Mouse (Mus musculus) cerebellum, adult 2 months (tissue): ENCODE data around the gene Trim27. TPM values are rescaled to one million over a fixed set of nuclear protein-coding genes. Genes with fewer than 3 reads are reported as not detected.

Experiments
- DNase-seq, 2 experiments: peaks; one replicate each; pipeline ENCODE4 v3.0.0; 2021
- H3K27ac ChIP-seq: fragments of 200-500 bp; 2 replicates; pipeline ENCODE4 v1.5.1; 2012; ENCODE audit warnings: low read length, control low read depth, inconsistent platforms; ENCODE audit not compliant: insufficient read depth
- H3K27me3 ChIP-seq: fragments of 200-500 bp; 2 replicates; pipeline ENCODE4 v1.6.1; 2012; ENCODE audit warnings: inconsistent platforms, mild to moderate bottlenecking, low read length, moderate library complexity; ENCODE audit not compliant: control insufficient read depth, insufficient read depth
- H3K4me1 ChIP-seq: fragments of 200-500 bp; 2 replicates; pipeline ENCODE4 v1.6.1; 2011; ENCODE audit warnings: low read length; ENCODE audit not compliant: control insufficient read depth, insufficient read depth
- H3K4me3 ChIP-seq: fragments of 200-500 bp; replicated peaks from 2 replicates; pipeline ENCODE3; 2011; ENCODE audit warnings: mild to moderate bottlenecking, low read depth, low read length, control low read depth; ENCODE audit not compliant: insufficient read depth
- CTCF ChIP-seq: fragments of 200-500 bp; IDR thresholded peaks from 2 replicates; pipeline ENCODE4 v1.5.1; 2011; ENCODE audit warnings: low read depth, mild to moderate bottlenecking, control low read depth, low read length, moderate library complexity, borderline replicate concordance; ENCODE audit not compliant: insufficient read depth
- POLR2A ChIP-seq: fragments of 200-500 bp; IDR thresholded peaks from 2 replicates; pipeline ENCODE4 v1.6.1; 2011; ENCODE audit warnings: low read length, control low read depth, borderline replicate concordance; ENCODE audit not compliant: insufficient read depth
- WGBS: fragments of 180-500 bp; shearing (Covaris S2); methylation state at CpG from one replicate; pipeline ENCODE4 v1.1.7; 2018; 5-methylcytosine and 5-hydroxymethylcytosine counted together
- polyA plus RNA-seq: library from polyadenylated mRNA; depleted of rRNA; stranded (reverse); fragments of >200 nt; gene quantifications from 2 replicates; pipeline ENCODE4 v1.2.3, GENCODE M21; 2012

Trim27 gene
- polyA plus RNA-seq, 1 experiment = 28.9 TPM

GRCm38 (mm10) chr13:21195406-21196228, 16.4 kb downstream of the Trim27 start:
- Histone ChIP-seq H3K4me1 (no peaks in the 10 kb centered on the region; the same call in 1 of the 2 replicates), H3K4me3 (no peak overlapping the region), H3K27ac (no peak overlapping the region), H3K27me3 (no peaks in the 10 kb centered on the region)
- no peak for DNase-seq
- WGBS = 89% methylated on average over 10 of the region's 10 CpGs
- TF ChIP-seq POLR2A (no peak), CTCF (no peak)

GRCm38 (mm10) chr13:21197721-21198120, 18.5 kb downstream of the Trim27 start:
- TF ChIP-seq POLR2A = no peak
- no peak for TF ChIP-seq CTCF
- Histone ChIP-seq H3K4me1 (no peaks in the 10 kb centered on the region; the same call in 1 of the 2 replicates), H3K27me3 (no peaks in the 10 kb centered on the region), H3K4me3 (no peak overlapping the region), H3K27ac (no peak overlapping the region)
- WGBS = 56% methylated on average over 5 of the region's 5 CpGs
- no peak for DNase-seq

DNA sequence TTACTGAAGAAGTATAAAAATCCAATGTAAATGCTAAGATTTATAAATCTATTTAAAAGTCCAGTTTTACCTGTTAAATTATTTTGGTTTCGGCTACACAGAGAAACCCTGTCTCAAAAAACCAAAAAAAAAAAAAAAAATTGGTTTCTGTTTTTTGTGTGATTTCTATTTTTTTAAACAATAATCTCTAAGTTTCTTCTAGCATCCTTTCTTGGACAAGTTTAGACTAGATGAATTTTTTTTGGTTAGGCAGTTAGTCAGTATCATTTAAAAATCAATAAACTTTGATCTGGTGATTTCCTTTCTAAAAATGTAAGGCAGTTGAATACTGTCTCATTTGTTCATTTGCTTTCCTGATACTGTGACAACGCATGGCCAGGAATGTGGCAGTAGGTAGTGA, 19.1 kb downstream of the Trim27 start:
- H3K4me1 ChIP-seq = no peaks in the 10 kb centered on the region; the same call in 1 of the 2 replicates
- 91% methylated on average over 2 of the region's 2 CpGs for WGBS
- no peak for DNase-seq
- no peaks in the 10 kb centered on the region for H3K27me3 ChIP-seq
- no peak overlapping the region for H3K27ac ChIP-seq
- H3K4me3 ChIP-seq = no peak overlapping the region
- TF ChIP-seq CTCF = no peak
- TF ChIP-seq POLR2A = no peak

GRCm38 (mm10) chr13:21199046-21200028, 20.1 kb downstream of the Trim27 start:
- 3% methylated on average over 17 of the region's 17 CpGs for WGBS
- Histone ChIP-seq H3K4me3 (peak overlapping the region; percentile 92), H3K27ac (no peak overlapping the region), H3K27me3 (no peaks in the 10 kb centered on the region), H3K4me1 (no peaks in the 10 kb centered on the region; the same call in 1 of the 2 replicates)
- TF ChIP-seq POLR2A = no peak
- no peak for DNase-seq

- H3K4me3 ChIP-seq = peak overlapping the region; percentile 92
- DNase-seq = peak; percentile 92 to 99
- H3K27ac ChIP-seq = peak overlapping the region; percentile 64; the same call in 1 of the 2 replicates
- 3% methylated on average over 48 of the region's 48 CpGs for WGBS
- H3K4me1 ChIP-seq = no peaks in the 10 kb centered on the region; the same call in 1 of the 2 replicates
- TF ChIP-seq POLR2A (no peak), CTCF (peak; percentile 81)
- no peaks in the 10 kb centered on the region for H3K27me3 ChIP-seq
Measured at GRCm38 (mm10) chr13:21200043-21200999, 21.1 kb downstream of the Trim27 start.

GRCm38 (mm10) chr13:21215275-21215983, 36.2 kb downstream of the Trim27 start:
- no peak for TF ChIP-seq POLR2A
- TF ChIP-seq CTCF = peak; percentile 1; the same call in 1 of the 2 replicates
- H3K4me1 ChIP-seq = no peaks in the 10 kb centered on the region
- H3K27me3 ChIP-seq = no peaks in the 10 kb centered on the region
- no peak overlapping the region for H3K27ac ChIP-seq
- peak overlapping the region; percentile 96 for H3K4me3 ChIP-seq
- WGBS = under 1% methylated on average over 20 of the region's 20 CpGs
- peak; percentile 72 to 77 for DNase-seq
